Mouse (Mus musculus) gastrocnemius, postnatal 10 days (tissue): ENCODE data around the gene Pcnp. TPM values are rescaled to one million over a fixed set of nuclear protein-coding genes. Genes with fewer than 3 reads are reported as not detected.
"Not testable (repeated sequence)": the region's sequence is repeated elsewhere in the genome, so short reads cannot be mapped to it uniquely, and the experiment has no call there.

Experiments used
- DNase-seq: peaks from one replicate; pipeline ENCODE4 v3.0.0; 2021; ENCODE audit warnings: mixed read lengths
- long read RNA-seq, 2 experiments: library from polyadenylated mRNA; stranded (forward); transcript quantifications; one replicate each; pipeline ENCODE4 v2.0.0; 2021
- total RNA-seq, 2 experiments: library from RNA; stranded (reverse); gene quantifications; 2 replicates each; pipeline ENCODE4 v1.2.3; 2021

Pcnp gene
- total RNA-seq: 10 to 100 TPM; 46.5 TPM
- long read RNA-seq, experiment 1, transcript Pcnp-206 (5 exons, 938 nt): minor isoform, 8 of 34 reads
- long read RNA-seq, experiment 1, transcript Pcnp-202 (5 exons, 2,295 nt): major isoform, 14 of 34 reads
- long read RNA-seq, experiment 1, transcript Pcnp-205 (5 exons, 2,200 nt): minor isoform, 5 of 34 reads
- long read RNA-seq, experiment 1, partial matches to known transcripts: 3 of 34 reads
- long read RNA-seq, experiment 1, other reads (novel, unspliced or antisense): 4 of 34 reads
- long read RNA-seq, experiment 2, transcript Pcnp-206 (5 exons, 938 nt): minor isoform, 9 of 37 reads
- long read RNA-seq, experiment 2, transcript Pcnp-202 (5 exons, 2,295 nt): major isoform, 17 of 37 reads
- long read RNA-seq, experiment 2, transcript Pcnp-205 (5 exons, 2,200 nt): minor isoform, 5 of 37 reads
- long read RNA-seq, experiment 2, partial matches to known transcripts: 1 of 37 reads
- long read RNA-seq, experiment 2, other reads (novel, unspliced or antisense): 5 of 37 reads

DNA sequence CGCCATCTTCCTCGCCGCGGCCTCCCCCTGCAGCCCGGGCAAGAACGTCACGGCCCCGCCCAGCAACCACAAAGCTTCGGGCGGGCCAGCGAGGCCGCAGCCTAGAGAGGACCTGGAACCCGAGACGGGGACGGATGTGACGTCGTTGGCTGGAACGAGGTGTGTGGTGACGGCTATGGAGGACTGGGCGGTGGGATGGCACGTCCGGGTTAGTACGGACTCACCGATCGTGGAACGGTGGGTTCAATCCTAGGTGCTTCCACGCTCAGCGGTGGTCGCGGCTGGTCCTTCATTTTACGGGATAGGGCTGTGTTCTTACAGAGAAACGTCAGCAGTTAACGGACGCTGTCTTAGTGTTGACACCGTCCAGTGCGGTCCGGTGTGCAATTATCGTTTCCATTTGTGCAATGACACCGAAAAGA lies at the start of gene Pcnp:
Gene Pcnp, minus strand, starts transcription at position 79 of the 422 bp plus-strand sequence.
- DNase-seq: peak; percentile 98

DNA sequence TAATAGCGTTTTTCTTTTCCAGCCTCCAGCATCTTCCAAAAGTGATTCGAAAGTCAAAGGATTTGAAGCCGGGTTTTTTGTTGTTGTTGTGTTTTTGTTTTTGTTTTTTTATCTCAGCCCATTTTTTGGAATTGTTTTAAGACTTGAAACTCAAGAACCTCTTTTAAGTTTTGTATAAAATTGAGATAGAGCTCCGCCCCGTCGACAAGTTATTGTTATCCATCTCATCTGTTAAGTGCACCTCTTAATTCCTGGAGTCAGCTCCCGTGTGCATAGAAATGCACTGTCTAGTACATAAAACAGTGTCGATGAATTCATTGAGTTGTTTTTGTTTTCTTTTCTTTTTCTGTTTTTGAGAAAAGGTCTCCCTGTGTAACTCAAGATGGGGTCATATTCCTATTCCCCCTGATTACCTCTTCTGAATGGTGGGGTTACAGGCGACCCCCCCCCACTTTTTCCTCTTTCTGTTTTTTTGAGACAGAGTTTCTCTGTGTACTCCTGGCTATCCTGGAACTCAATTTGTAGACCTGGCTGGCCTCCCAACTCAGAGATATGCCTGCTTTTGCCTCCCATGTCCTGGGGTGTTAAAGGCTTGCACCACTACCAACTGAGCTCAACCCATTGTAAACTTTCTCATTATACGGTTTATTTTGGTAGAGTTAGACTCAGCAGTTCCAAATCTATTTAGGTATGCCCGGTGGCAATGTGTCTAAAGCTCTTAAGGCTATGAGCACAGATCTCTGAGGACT lies 46.8 kb upstream of the Pcnp start:
- DNase-seq: no peak

DNA sequence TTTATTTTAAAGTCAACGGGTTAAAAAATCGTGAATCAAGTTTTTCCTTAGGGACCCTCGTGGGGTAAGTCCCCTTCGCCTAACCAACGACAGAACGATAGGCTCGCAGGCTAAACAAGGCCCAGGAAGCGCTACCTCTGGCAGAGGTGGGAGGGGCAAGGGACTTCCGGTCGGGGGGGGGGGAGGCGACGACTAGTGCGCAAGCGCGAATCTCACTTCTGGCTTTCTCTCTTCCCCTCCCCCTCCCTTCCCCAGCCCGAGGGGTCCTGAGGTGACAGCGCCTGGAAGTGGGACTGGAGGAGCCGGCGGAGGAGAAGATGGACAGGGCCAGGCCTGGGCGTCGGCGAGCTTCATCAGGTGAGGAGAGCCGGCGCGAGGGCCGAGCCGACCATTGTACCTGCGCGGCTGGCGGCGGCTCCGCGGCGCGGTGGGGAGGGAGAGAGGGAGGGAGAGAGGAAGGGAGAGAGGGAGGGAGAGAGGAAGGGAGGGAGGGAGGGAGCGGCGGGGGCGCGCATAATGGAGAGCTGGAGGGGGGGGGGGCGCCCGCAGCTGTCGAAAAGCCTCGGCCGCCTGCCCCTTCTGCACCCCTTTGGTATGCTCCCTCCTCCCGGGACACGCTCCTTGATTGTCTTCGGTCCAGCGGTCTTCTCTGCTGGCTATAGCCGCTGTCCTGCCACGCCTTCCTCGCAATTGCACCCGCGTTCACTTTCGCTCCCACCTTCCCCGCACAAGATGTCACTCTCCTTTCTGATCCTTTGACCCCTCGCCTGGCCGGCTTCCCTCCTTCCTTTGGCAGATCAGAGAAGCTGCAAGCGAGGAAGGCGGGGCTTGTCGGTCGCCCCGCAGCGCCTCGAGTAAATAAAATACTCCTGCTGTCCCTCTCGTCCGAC lies 45.9 kb upstream of the Pcnp start:
- peak; percentile 83 for DNase-seq

DNA sequence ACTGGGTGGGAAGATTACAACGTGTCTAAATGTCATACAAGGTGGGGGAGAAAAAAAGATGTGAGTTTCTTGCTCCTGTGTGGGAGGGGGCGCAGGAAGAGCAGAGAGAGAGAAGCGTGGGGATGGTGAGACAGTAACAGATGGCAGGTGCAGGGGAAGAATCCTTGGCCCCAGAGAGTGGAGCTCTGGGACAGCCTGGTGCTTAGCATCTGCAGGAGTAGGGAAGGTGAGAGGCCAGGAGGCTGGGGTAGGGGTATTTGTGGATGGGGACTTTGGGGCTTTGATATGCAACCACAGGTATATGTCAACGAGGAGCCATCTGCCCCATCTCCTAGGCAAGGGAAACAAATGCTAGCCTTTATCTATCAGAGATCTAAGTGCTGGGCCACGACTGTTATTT lies 45.0 kb upstream of the Pcnp start:
- DNase-seq: no peak

DNA sequence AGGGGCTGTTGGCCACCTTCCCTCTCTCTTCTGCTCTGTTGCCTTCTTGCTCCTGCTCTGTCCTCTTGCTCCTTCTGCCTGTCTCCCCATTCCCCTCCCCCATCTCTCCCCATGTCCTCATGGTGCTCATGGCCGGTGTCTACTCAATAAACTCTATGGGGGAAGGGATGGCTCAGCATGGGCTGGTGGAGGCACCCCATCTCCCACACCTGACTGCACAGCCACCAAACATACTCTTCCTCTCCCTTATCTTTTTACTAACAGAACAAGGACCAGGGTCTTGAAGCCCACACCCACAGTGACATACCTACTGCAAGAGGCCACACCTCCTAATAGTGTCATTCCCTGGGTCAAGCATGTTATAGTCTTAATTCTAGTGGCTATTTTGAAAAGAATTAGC lies 44.6 kb upstream of the Pcnp start:
- no peak for DNase-seq

DNA sequence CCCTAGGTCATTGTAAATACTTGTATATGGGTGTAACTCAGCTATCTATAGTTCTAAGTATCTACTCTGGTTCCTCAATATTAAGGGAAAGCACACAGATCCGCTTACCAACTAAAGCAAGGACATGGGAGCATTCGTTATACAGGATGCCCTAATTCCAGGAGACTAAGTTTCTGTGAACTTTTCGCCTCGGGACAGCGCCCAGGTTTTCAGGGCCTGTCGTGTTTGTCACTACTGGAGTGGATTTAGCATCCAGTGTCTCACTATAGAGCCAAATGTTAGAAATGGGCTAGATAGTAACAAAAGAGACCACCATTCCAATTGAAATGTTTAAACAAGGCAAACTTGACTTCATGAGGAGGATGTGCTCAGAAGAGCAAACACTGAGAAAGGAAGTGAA lies 43.6 kb upstream of the Pcnp start:
- not testable (repeated sequence) for DNase-seq

DNA sequence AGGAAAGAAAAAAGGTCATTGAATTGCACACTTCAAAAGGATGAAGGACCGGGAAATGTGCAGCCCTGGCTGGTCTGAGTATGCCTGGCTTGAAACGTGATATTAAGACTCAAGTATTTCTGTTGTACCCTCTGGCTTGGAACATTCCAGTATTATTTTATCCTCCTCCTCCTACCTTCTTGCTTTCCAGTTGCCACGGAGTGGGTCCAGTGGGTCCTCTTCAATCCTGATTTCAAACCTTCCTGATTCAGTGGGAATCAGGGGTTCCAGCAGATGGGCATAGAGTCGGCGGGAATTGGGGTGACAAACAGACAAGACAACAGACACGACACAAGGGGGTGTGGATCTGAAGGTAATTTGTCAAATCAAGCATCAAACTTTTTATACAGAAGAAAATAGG lies 43.0 kb upstream of the Pcnp start:
- DNase-seq: no peak

DNA sequence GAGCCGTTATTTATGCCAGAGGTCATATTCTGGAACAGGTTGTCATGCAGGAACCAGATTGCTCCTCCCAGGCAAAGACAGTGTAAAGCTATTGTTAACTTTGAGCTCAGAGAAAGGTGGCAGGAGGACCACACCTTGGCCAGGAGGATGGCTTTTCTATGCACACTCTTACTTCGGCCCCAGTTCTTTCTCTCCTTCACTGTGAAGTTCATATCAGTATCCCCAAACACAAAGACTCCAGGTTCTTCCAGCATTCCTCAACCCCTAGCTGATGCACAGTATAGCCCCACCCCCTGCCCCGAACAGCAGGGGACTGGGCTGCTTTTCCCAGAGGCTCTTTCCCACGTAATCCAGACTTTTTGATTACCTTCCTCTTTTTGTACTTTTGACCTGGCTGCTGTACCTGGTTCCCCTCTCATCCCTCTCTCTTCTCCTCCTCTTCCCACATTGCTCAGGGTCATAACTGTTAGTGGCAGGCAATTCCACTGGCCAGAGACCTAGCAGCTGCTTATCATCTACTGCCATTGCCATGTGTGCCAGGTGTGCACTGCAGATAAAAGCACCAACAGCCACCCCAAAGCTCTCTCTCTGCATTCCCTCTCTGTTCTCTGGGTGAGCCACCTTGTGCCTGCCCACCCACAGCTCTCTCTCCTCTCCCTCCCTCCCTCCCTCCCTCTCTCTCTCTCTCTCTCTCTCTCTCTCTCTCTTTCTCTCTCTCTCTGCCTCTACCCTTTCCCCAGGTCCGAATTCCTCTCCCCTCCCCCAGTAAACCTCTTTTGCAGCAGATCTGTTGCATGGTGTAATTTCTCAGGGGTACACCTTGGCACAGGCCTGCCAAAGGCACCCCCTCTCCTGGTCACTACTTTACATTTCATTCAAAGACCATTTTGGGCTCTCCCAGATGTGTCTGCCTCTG lies 42.0 kb upstream of the Pcnp start:
- no peak for DNase-seq

DNA sequence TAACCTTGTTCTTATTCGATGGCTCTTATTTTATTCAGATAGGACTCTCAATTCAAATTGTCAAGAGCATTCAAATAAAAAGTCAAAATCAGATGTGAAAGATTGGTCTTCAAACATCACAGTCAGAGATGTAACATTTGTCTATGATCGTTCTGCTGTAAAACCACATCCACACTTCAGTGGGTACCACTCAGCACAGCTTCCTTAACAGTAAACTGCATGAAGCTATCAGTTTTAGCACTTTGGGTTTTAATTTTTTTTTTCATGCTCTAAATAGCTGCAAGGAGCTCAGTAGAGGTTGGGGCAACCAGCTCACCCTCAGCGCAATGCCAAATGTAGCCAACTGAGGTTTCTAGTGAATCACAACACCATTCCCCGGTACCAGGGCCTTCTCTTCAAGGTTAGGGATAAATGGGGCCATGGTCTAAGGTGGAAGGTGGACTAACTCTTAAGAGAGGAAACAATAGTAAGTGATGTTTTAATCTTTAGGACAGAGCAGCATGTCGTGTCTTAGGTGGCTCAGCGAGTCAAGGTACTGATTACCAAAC lies 39.1 kb upstream of the Pcnp start:
- DNase-seq: no peak

DNA sequence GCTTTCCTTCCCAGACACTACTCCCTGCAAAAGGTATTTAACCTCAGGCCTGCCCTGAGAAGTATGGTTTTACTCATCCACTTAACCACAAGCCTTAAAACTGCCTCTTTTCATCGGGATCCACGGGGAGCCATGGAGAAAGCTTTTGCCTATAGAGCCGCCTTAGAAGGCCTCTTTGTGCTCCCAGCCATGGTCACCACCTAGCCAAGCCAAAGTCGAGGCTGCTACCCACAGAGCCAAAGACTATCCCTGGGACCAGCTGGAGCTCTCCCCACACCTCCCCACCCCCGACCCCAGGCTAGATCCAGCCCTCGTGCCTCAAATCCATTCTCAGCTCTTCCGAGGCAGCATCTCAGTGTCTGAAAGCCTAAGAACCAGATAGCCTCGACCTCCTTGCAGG lies 36.6 kb upstream of the Pcnp start:
- DNase-seq: no peak

DNA sequence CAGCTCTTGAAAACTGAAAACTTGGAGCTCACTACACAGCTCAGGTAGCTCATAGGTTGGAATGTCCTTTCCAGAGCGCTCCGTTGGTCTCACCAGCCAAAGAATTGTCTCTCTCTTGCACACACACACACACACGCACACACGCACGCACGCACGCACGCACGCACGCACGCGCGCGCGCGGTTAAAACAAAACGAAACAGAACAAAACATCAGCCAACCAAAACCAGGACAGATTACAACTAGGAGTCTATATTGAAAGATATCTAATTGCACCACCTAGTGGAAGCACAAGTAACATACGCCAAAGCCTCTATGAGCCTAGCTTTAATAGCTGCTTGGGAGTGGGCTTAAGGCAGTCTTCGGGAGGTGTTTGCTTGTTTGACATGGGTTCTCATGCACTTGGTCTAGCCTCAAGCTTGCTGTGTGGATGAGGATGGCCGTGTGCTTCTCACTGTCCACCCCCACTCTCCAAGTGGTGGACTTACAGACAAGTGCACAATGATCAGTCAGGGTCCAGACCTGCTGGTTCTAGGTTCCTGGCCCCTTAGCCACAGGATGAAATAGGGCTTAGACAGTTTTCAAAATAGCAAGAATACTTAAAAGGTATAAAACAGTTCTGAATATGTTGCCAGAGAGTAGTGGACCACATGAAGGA lies 34.9 kb upstream of the Pcnp start:
- DNase-seq: peak; percentile 29

DNA sequence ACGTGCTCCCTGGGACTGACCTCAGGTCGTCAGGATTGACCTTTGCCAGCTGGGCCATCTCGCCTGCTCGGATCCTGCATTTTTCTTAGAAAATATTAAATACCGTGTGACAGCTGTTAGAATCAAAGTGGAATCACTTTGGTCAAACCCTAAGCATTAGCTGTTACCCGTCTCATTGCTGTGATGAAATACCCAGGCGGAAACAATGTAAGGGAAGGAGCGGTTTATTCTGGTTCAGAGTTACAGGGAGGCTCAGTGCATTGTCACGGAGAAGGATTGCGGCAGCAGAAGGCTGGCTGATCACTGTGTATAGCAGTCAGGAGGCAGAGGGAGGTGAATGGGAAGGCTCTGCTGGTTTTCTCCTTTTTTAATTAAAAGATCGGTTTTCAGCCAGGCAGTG lies 33.4 kb upstream of the Pcnp start:
- DNase-seq: no peak

DNA sequence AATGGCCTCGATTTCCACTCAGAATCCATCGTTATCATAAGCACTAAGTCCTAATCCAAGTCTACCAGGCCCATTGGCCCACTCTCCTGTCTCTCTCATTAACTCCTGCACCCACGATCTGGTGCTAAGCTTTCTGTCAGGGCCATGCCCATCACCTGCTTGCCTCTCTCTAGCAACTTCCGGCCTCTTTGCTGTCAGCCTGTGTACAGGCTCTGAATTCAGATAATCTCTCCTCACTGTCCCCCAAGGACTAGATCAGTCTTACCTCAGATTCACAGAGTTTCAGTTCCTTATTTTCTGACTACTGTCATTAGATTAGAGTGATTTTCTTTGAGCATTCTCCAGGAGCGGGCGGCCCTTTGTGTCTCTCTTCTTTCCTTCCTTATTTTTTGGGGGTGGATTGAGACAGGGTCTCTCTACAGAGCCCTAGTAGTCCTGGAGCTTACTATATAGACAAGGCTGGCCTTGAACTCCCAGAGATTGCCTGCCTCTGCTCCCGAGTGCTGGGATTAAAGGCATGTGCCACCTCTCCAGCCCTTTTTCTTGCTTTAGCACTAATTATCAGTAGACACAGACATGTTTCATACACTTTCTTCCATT lies 32.6 kb upstream of the Pcnp start:
- no peak for DNase-seq

DNA sequence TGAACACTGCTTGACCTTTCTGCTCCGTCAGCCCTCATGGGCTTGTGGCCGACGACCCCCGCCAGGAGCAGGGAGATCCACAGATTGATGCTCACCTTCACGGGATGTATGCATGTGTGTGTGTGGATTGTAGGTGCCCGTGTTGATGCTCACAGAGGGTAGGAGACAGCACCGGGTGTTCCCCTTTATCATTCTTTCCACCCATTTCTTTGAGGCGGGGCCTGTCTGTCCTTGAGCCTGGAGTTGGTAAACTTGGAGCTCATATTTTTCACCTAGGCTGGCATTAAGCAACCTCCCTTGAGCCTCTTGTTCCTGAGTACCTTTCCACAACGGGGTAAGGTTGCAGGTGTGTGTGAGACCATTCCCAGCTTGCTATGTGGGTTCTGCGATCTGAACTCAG lies 28.6 kb upstream of the Pcnp start:
- DNase-seq: no peak

DNA sequence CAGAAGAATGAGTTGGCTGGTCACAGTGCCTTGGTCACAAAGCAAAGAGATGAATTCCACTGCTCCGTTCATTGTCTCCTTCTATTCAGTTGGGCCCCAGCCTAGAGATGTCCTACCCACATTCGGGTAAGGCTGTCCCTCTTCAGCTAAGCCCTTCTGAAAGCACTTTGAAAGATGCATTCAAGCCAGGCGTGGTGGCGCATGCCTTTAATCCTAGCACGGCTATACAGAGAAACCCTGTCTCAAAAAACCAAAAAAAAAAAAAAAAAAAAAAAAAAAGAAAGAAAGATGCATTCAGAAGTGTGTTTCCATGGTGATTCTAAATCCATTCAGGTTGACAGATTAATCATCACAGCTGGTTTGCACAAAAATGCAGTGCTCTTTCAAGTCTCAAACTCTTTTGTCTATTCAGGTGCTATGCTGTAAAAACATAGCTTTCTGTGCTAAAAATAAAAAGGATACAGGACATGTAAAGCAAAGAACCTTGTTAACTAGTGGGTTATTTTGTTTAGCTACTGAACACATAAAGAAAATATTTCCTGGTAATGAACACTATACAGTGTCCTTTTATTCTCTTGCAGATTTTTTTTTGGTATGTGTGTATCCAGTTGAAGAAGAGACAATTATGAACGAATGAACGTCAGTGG lies 27.5 kb upstream of the Pcnp start:
- no peak for DNase-seq

DNA sequence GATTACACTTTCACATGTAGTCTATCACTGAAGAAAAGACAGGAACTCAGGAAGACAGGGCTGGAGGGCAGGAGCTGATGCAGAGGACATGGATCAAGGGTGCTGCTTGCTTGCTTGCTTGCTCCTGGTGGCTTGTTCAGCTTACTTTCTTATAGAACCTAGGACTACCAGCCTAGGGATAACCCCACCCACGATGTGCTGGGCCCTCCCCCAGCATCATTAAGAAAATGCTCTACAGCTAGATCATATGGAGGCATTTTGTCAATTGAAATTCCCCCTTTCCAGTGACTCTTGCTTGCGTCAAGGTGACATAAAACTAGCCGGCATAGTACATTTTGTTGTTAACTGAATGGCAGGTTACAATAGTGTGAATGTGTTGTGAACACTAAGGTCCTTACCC lies 26.4 kb upstream of the Pcnp start:
- DNase-seq: no peak

DNA sequence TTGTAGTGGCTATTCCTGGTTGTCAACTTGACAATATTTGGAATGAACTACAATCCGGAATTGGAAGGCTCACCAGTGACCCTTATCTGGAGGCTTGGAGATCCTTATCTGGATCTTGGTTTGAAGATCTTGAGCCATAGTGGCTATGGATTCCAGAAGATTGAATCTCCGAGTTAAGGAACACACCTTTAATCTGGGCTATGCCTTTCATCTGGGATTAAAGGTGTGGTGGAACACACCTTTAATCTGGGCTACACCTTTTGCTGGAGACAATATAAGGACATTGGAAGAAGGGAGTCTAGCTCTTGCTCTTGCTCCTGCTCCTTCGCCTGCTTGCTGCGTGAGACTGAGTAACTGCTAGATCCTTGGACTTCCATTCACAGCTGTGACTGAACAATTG lies 18.5 kb upstream of the Pcnp start, which contains the start of gene Senp7:
Gene Senp7, plus strand, starts transcription at position 301 of the 400 bp plus-strand sequence.
- DNase-seq: not testable (repeated sequence)

DNA sequence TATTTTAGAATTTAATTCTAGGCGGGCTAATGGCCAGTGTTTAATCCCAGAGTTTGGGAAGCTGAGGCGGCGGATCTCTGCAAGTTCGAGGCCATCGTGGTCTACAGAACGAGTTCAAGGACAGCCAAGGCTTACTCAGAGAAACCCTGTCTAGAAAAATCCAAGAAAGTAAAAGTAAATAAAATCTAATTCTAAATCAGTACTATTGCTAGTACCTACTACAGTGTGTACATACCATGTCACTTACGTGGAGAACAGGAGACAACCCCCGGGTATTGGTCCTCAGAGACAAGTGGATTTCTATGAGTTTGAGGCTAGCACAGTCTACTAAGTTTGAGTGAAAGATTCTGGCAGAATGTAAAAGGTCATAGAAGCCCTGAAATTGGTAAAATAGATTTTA lies 8.6 kb upstream of the Pcnp start:
- DNase-seq: no peak
